Mouse (Mus musculus) small intestine, adult 2 months (tissue): ENCODE data around the gene Osbpl2. TPM values are rescaled to one million over a fixed set of nuclear protein-coding genes. Genes with fewer than 3 reads are reported as not detected.

Experiments
- H3K27ac ChIP-seq: fragments of 200-500 bp; 2 replicates; pipeline ENCODE4 v1.5.1; 2012; ENCODE audit warnings: low read depth, low read length, control low read depth, inconsistent platforms; ENCODE audit not compliant: insufficient read depth
- H3K27me3 ChIP-seq: fragments of 200-500 bp; 2 replicates; pipeline ENCODE4 v1.6.1; 2012; ENCODE audit warnings: mild to moderate bottlenecking, moderate library complexity, low read length, inconsistent platforms; ENCODE audit not compliant: control insufficient read depth, insufficient read depth
- H3K36me3 ChIP-seq: fragments of 200-500 bp; 2 replicates; pipeline ENCODE4 v1.6.1; 2012; ENCODE audit warnings: mild to moderate bottlenecking, low read length, control low read depth, inconsistent platforms; ENCODE audit not compliant: control insufficient read depth, insufficient read depth
- H3K4me1 ChIP-seq: fragments of 200-500 bp; 2 replicates; pipeline ENCODE4 v1.6.1; 2012; ENCODE audit warnings: low read length, inconsistent platforms, mixed read lengths; ENCODE audit not compliant: control insufficient read depth, insufficient read depth, insufficient read length
- H3K4me3 ChIP-seq: fragments of 200-500 bp; 2 replicates; pipeline ENCODE4 v1.5.1; 2012; ENCODE audit warnings: low read depth, mild to moderate bottlenecking, control low read depth, inconsistent platforms, low read length, moderate library complexity
- CTCF ChIP-seq: fragments of 200-500 bp; IDR thresholded peaks from 2 replicates; pipeline ENCODE4 v1.5.1; 2012; ENCODE audit warnings: low read depth, mild to moderate bottlenecking, control low read depth, inconsistent platforms, low read length, moderate library complexity, mixed read lengths; ENCODE audit not compliant: insufficient replicate concordance, insufficient read length; ENCODE audit errors: extremely low read depth
- POLR2A ChIP-seq: fragments of 200-500 bp; IDR thresholded peaks from 2 replicates; pipeline ENCODE4 v1.6.1; 2012; ENCODE audit warnings: low read depth, mild to moderate bottlenecking, control low read depth, inconsistent platforms, low read length, moderate library complexity
- WGBS: fragments of 180-500 bp; shearing (Covaris S2); methylation state at CpG from one replicate; pipeline ENCODE4 v1.1.7; 2018; 5-methylcytosine and 5-hydroxymethylcytosine counted together
- polyA plus RNA-seq: library from polyadenylated mRNA; depleted of rRNA; stranded (reverse); fragments of >200 nt; gene quantifications from 2 replicates; pipeline ENCODE4 v1.2.3, GENCODE M21; 2012

Osbpl2 gene
- polyA plus RNA-seq, 1 experiment = 18.1 TPM

DNA sequence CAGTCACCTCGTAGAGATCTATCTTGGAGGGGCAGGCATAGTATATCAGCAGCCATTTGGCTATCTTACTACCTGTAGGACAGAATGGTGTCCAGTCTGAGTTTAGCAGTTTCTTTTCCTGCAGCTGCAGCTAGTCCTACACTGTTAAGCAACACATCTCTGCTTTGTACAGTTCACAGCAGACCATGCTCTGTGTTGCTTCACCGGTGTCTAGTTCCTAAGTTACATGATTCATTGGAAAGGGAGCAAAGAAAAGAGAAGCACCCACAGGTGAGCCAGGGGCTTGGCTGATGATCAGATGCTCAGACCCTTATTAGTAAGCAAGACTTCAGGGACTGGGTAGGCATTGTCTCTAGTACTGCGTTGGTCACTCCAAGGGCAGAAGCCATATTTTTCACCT, 14.8 kb downstream of the Osbpl2 start:
- Histone ChIP-seq H3K27me3 (no peaks in the 10 kb centered on the region), H3K4me1 (no peaks in the 10 kb centered on the region), H3K36me3 (peaks cover 11% of the 10 kb centered on the region), H3K27ac (no peak overlapping the region), H3K4me3 (no peak overlapping the region)
- TF ChIP-seq CTCF (no peak), POLR2A (no peak)
- 82% methylated on average over 3 of the region's 3 CpGs for WGBS

DNA sequence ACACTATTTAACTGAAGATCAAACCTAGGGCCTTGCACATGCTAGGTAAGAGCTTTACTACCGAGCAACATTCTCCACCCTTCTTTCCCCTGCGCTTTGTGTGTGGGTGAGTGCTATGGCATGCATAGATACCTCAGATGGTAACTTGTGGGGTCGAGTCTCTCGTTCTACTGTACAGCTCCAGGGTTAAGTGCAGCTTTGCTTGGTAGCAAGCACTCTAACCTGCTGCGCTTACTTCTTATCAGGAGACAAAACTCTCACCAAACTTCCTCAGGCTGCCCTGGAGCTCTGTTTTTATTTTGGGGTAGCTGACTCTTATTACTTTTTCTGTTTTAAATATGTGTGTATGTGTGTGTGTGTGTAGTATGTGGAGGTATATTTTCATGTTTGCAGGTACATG, 16.3 kb downstream of the Osbpl2 start:
- no peak overlapping the region for H3K27ac ChIP-seq
- peaks cover 17% of the 10 kb centered on the region for H3K36me3 ChIP-seq
- no peak overlapping the region for H3K4me3 ChIP-seq
- H3K4me1 ChIP-seq = no peaks in the 10 kb centered on the region
- H3K27me3 ChIP-seq = no peaks in the 10 kb centered on the region
- no peak for TF ChIP-seq POLR2A
- 77% methylated on average over 5 of the region's 5 CpGs for WGBS

DNA sequence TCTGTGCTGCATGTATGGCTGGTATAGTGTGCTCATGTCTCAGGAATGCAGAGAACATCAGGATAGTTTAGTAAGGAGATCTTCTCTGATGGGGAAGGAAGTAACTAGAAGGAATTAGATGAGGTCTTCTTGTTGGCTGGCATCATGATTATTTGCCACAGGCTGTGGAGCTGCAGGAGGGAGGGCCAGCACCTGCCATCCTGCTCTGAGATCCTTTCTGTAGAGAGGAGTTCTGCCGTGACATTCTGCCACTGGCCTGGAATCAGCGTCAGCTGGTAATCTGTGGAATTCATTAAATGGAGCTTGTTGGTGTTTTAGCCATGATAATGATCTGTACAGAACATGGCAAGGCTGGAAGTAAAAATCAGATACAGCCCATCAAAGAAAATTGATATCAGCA, 27.0 kb downstream of the Osbpl2 start:
- Histone ChIP-seq H3K27me3 (no peaks in the 10 kb centered on the region), H3K36me3 (peaks cover 59% of the 10 kb centered on the region), H3K27ac (no peak overlapping the region), H3K4me3 (no peak overlapping the region), H3K4me1 (no peaks in the 10 kb centered on the region)
- TF ChIP-seq POLR2A (no peak), CTCF (no peak)
- 91% methylated on average over 2 of the region's 2 CpGs for WGBS

DNA sequence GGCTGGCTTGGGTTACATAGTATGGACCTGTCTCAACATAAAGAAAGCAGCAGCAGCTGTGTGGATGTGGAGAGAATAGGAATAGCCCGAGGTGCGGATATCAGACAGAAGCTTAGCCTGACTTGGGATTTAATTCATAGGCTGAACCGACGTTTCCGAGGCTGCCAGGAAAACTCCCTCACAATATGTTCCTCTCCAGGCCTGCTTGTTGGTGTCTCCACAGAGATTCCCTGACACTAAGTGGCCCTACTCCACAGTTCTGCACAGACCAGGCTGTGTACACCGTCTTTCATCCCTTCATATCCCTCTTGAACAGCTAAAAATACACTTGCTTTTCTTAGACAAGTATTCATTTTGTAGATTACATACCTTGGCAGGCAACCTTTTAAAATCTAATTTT, 28.3 kb downstream of the Osbpl2 start:
- Histone ChIP-seq H3K27me3 (no peaks in the 10 kb centered on the region), H3K36me3 (peaks cover 63% of the 10 kb centered on the region), H3K4me3 (no peak overlapping the region), H3K4me1 (no peaks in the 10 kb centered on the region), H3K27ac (no peak overlapping the region)
- TF ChIP-seq CTCF = no peak
- no peak for TF ChIP-seq POLR2A
- 92% methylated on average over 6 of the region's 6 CpGs for WGBS

DNA sequence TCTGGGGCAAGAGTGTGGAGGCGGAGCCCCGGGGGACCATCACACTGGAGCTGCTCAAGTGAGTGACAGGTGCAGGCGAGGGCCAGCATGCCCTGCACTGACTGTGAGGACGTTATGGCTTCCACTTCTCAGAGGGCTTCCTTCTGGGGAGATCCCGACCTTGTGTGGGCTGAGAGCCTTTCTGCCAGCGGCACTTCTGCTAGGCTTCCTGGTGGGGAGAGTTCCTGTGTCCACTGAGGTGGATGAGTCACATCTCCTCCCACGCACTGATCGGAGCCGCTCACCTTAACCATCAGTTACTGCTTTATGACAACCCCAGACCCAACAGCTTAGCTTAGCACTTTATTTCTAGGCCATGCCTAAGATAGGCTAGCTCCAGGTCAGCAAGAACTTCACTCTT, 29.4 kb downstream of the Osbpl2 start:
- Histone ChIP-seq H3K4me1 (no peaks in the 10 kb centered on the region; the same call in 1 of the 2 replicates), H3K36me3 (peaks cover 70% of the 10 kb centered on the region), H3K27ac (no peak overlapping the region), H3K27me3 (no peaks in the 10 kb centered on the region), H3K4me3 (no peak overlapping the region)
- no peak for TF ChIP-seq CTCF
- WGBS = 86% methylated on average over 9 of the region's 9 CpGs

DNA sequence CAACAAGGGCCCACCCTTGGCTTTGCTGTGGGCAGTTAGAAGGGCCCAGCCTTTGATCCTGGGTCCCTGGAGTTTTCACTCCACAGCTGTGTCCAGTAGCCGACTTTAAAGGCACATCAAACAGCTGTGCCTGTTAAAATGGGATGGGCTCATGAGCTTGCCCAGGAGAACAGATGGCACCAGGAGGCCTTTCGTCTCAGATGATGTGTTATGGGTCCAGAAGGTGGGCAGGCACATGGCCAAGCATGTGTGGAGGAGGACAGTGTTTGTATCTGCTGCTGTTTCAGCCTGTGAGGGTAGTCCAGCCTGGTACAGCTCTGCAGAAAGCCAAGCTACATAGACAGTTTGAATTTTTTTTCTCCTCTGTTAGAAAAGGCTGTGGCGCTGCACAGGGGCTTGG, 35.7 kb downstream of the Osbpl2 start:
- Histone ChIP-seq H3K4me3 (no peak overlapping the region), H3K27ac (no peak overlapping the region), H3K4me1 (no peaks in the 10 kb centered on the region; the same call in 1 of the 2 replicates), H3K27me3 (no peaks in the 10 kb centered on the region), H3K36me3 (peaks cover 68% of the 10 kb centered on the region)
- TF ChIP-seq CTCF (no peak), POLR2A (no peak)
- WGBS = 72% methylated on average over 3 of the region's 3 CpGs

DNA sequence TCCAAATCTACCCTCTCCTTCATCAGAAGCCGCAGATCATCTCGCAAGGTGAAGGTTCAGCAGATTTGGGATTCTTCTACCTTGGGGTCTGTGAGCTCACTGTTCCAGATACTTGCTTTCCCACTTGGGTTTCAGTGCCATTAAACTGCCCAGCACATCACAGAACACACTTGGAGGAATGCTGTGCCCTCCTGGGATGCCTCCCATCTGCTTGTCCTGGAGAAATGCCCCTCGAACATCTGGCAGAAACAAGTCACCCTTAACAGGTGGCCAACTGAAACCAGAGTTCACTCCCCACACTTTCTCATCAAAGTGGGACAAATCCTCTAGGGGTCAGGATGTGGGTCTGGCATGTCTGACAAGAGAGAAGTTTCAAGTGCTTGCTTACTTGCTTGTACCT, 39.5 kb downstream of the Osbpl2 start:
- Histone ChIP-seq H3K4me1 (peaks cover 2% of the 10 kb centered on the region), H3K4me3 (no peak overlapping the region), H3K36me3 (peaks cover 64% of the 10 kb centered on the region), H3K27ac (no peak overlapping the region), H3K27me3 (no peaks in the 10 kb centered on the region)
- TF ChIP-seq CTCF = no peak
- no peak for TF ChIP-seq POLR2A
- 92% methylated on average over 3 of the region's 3 CpGs for WGBS

DNA sequence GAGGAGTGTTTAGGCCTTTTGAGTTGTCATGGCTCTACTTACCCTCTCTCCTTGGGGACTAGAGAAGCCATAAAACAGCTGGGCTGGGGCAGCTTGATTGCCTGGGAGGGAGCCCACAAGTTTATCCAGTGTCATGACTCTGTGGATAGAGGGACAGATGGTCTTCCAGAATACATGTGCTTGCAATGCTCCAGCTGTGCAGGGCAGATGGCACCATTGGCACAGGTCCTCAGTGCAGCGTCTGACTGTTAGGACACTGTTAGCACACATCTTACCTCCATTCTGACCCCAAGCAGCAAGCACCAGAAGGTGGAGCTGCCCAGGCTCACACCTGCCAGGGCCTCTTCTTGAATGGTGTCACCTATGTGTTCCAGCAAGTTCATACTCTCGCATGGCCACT, 46.7 kb downstream of the Osbpl2 start:
- peaks cover 22% of the 10 kb centered on the region for H3K36me3 ChIP-seq
- TF ChIP-seq CTCF = no peak
- TF ChIP-seq POLR2A = no peak
- H3K4me3 ChIP-seq = no peak overlapping the region
- WGBS = 86% methylated on average over 2 of the region's 2 CpGs
- H3K27me3 ChIP-seq = no peaks in the 10 kb centered on the region
- H3K27ac ChIP-seq = no peak overlapping the region
- H3K4me1 ChIP-seq = peaks cover 8% of the 10 kb centered on the region
